Mouse (Mus musculus) activated CD4-positive, CD25-positive, alpha-beta regulatory T cell, adult 4 months (primary cell): ENCODE data around the gene Nxph3. TPM values are rescaled to one million over a fixed set of nuclear protein-coding genes. Genes with fewer than 3 reads are reported as not detected.

Experiments used
- ATAC-seq: one replicate; pipeline ENCODE4 v1.8.0; 2017
- polyA plus RNA-seq, 2 experiments: library from polyadenylated mRNA; unstranded; fragments of 100-300 nt; shearing (Covaris generic); gene quantifications; one replicate each; pipeline ENCODE4 v1.2.1; 2017

The Nxph3 gene
- polyA plus RNA-seq: not detected

DNA sequence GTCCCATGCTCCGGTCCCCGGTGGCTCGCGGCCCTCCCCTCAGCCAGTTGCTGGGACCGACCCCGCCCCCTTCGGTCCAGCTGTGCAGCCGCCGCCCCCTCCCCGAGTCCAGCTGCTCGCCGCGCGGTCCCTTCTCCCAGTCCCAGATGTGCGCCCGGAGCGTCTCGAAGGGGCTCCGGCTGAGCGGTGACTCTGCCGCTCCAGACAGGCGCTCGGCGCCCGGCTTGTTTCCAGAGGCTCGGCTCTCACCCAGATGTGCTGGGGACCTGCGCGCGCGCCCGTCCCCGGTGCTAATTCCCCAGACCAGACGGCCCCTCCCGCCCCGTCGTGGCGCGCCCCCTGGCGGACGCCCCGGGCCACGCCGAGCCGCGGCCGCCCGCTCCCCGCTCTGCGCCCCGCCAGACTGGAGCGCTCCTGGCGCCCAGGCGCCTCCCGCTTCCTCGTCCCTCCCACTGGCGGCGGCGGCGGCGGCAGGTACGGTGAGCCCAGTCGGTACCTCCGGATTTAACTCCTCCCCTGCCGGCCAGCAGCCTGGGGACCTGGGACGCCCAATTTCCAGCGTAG, at the start of gene Nxph3:
Gene Nxph3, minus strand, starts transcription at position 273 of the 564 bp plus-strand sequence.
- ATAC-seq: no peak

DNA sequence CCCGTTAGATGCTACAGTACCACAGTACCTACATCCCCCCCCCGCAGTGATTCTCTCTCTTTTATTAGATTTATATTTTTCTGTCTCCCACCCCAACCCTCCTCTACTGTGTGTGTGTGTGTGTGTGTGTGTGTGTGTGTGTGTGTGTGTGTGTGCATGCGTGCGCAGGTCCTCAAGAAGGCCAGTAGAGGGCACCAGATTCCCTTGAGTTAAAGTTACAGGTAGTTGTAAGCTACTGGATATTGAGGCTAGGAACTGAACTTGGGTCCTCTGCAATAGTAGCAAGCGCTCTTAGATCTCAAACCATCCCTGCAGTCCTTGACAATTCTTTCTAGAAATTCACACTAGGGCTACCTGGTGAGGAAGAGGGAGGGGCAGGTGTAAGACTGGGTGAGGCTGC, 49.5 kb upstream of the Nxph3 start:
- no peak for ATAC-seq

DNA sequence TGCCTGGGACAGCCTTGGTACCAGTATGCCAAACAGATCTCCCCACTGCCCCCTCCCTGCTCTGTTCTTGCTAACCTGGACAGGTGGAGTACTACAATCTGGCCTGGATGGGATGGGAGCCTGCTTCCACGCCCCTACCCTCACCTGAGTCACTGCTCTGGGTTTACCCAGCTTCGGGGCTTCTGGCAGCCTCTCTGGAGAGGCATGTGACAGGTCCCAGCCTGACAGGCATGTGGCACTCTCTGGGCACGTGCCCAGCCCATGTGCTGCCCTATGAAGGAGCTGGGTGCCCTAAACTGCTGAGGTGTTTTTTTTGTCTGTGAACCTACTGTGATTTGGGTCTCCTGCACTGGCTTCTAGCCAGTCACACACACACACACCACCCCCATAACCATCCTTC, 46.4 kb upstream of the Nxph3 start:
- no peak for ATAC-seq

DNA sequence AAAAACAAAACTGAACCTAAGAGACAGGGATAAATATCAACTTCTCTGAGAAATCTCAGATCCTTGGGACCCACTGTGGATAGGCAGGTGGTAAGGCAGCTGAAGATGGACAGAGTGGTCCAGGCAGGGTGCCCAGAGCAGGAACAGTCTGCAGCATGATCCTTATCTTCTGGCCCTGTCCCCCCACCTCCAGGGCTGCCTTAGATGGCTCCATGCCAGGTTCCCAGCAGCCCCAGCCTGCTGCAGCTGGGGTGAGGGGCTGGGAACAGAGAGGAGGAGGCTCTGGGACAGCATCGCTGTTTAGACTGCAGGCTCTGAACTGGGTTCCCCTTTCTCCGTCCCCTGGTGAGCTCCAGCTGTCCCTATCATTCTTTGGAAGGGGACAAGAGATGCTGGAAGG, 45.4 kb upstream of the Nxph3 start:
- no peak for ATAC-seq

DNA sequence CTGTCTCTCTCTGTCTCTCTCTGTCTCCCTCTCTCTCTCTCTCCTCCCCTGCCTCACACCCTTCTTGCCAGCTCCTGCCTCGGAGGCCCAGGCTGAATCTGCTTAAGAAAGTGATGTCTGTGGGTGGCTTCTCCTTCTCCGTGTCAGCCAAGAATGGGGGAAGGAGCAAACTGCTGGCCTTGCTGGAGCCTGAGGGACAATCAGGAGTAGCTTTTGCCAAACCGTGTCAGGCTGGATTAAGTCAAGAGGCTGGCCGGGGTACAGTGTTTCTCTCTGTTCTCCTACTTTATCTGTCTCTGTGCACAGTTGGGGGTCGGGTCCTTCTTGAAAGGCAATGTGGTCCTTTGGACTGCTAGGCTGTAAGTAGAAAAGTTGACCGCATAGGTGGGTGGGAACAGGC, 43.3 kb upstream of the Nxph3 start:
- no peak for ATAC-seq

DNA sequence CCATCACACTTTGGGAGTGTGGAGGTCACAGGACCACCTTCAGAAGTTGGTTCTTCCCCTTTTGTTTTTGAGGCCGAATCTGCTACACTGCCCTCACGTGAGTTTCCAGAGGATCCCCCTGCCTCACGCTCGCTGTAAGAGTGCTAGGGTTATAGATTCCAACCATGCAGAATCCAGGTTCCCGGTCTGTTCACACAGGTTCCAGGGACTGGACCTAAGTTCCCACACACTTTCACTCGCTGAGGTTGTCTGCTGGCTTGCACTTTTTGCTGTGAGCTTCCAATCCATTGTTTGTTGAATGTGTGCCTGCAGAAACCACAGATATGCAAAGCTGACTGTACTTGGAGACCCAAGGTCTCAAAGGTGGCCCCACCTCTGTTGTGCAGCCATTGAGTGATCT, 42.7 kb upstream of the Nxph3 start:
- ATAC-seq: no peak

DNA sequence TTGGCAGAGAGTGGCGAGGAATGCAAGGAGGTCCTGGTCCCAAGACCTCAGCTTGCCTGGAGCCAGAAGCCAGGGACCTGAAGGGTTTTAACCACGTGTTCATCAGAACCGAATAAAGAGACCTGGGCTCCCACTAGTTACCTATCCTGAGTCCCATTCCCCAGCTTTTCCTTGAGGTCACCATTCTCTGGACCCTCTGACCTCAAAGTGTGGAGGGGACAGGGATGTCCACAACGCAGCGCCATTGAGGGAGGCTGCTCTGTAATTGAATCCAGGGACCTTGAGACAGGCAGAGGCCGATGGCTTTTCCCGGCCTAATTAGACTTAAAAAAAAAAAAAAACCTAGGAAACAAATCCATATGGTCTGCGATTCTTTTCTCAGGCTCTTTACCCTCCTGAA, 40.9 kb upstream of the Nxph3 start:
- ATAC-seq: no peak

DNA sequence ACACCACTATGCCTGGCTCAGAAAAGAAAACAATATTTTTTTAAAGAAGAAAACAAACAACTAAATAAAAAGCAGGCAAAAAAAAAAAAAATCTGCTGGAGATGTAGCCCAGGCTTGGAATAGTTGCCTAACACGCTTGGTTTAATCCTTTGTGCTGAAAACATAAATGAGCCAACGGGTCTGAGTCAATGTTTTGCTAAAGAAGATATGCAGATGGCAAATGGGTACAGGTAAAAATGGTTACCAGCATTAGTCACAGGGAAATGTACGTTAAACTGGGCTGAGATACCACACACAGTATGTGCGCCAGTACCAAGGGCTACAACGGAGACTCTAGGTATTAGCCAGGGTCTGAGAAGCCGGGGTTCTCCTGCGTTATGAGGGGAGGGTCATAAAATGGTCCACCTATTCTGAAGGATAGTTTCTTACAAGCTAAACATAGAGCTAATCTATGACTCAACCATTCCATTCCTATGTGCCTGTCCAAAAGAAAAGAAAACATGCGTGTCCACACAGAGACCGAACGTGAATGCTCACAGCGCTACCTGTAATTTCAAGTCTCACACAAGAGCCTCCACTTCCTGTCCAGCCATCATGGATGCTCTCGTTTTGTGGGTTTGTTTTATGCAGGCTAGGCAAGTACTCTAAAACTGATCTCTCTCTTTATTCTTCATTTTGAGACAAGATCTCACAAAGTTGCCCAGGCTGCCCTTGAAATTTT, 36.1 kb upstream of the Nxph3 start:
- ATAC-seq: no peak

DNA sequence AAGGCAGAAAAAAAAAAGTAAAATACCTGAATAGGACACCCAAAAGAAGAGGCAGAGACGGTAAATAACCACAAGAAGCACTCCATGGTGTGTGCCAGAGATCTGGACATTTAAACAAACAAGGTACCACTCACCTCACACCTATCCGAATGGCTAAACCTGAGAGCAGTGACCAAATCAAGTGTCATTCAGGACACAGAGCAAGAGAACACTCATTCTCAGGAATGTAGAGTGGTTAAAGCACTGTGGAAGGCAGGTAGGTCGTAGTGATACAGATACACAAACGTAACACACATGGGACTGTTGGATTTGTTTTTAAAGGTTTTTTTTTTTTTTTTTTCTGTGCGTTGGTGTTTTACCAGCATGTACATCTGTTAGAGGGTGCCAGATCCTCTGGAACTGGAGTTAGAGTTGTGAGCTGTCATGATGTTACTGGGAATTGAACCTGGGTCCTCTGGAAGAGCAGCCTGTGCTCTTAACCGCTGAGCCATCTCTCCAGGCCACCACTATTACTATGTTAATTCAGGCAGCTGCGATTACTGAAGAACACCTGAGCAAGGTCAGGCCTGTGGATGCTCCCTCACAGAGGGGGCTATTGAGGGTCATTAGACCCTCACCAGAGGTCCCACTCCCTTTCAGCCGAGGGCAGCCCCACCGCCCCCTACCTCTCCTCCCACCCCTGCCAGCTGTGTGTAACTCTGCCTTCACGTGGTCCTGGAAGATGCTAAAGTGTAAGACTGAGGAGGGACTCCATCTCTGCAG, 31.8 kb upstream of the Nxph3 start:
- no peak for ATAC-seq

DNA sequence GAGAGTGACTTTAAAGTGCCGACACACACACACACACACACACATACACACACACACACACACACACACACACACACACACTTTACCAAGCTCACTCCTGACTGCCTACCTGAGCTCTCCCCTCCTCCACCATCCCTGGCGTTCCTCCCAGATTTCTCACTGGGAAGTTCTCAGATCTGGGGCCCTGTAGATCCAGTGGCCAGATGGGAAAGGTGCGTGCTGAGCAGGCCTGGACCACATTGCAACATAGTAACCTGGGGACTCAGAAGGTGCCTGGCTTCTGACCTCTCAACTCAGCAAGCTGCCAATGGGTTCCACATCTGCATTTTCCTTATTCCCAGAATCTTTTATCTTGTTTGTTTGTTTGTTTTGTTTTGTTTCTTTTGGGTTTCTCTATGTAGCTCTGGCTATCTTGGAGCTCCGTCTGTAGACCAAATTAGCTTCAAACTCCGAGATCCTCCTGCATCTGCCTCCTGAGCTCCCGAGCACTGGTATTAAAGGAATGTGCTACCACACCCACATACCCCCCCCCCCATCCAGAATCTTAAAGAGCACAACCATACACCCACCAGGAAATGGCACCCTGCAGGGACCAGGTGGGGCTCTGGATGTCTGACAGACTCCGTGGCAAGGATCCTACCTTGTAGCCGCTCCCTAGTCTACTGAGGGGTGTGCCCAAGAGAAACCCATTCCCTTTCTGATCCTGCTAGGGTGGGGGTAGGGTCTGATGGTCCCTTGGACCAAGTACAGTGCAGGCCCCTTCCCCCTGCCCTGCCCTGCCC, 30.4 kb upstream of the Nxph3 start:
- no peak for ATAC-seq

DNA sequence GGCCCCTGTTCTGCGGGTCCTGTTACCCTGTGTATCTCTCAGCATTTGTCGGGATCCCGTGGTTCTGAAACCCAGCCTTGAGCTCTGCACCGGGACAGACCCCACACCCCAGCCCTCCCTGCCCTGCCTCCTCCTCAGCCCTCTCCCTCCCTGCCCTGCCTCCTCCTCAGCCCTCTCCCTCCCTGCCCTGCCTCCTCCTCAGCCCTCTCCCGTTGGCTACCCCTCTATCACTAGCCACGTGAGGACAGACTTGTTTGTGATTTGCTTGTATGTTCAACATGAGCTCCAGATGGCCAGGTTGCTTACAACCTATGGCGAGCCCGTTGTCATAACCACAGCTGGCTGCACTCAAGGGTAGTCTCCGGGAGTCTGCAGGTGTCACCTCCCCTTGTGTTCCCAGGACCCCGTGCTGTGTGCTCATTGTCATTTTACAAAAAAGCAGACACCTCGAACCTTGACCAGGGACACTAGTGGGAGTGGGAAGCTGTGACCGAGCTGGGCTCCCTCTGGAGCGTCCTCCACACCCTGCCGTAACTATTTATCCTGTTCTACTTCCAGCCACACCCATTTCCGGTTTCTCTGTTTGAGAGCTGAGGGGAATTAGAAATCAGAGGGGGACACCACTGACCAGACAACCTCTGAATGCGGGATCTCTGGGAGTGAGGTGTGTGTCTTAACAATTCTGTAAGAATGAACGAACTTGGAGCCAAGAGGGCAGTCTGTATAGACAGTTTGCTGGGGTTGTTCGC, 26.4 kb upstream of the Nxph3 start:
- ATAC-seq: no peak

DNA sequence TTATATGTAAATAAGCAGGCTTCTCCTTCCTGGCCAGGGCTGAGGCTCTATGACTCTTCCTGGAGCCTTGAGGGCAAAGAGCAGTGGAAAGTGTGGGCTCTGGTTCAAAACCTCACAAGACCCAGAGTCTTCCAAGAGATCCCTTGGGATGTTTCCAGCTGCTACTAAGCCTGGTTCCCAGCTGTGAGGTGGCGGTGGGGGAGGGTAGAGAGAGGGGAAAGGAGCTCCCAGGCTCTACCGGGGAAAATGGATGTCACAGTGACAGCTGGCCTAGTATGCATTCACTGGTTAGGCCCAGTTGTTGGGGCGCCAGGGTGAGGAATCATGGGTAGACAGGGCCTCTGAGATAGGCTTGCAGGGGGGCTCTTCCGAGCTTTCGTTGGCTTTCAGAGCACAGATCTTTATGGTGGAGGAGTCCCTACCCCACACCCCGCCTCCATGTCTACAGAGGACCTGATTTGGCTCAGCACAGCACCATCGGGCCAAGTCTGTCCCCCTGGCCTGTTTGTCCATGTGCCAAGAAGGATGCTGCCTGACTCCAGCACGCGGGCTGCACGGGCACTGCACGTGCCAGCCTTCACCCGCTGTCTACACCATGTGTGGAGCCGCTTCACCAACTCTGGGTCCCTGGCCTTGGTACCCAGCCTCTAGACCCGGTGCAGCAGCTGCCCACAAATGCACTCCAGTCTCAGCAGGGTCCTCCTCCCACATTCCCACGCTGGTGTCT, 24.2 kb upstream of the Nxph3 start:
- no peak for ATAC-seq

DNA sequence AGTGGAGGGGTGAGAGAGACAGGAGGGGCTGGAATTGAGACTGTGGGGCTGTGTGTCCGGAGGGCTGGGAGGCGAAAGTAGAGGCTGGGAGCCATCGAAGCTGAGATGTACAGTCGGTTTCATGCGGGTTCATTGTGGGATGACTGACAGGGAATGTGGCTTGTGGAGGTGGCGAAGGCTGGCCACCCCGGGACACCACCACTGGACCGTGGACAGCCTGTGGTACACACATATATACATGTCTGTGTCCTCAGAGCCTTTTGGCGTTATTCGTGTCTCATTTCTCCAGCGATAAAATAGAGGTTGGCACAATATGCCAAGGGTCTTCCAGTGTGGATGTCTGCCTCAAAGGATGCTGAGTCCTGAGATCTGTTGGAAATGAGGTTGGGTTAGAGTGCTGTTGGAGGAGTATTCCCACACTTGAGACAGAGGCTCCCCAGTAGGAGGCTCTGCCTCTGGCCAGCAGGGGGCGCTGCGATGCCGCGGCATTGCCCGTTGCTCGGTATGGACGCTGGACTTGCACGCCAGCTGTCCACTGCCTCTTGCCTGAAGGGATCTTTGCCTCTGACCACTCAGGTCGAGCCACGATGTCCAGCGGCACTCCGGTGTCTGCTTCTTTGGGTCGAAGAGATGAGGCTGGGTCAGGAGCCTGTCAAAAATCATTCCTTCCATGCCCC, 19.3 kb upstream of the Nxph3 start:
- ATAC-seq: no peak

DNA sequence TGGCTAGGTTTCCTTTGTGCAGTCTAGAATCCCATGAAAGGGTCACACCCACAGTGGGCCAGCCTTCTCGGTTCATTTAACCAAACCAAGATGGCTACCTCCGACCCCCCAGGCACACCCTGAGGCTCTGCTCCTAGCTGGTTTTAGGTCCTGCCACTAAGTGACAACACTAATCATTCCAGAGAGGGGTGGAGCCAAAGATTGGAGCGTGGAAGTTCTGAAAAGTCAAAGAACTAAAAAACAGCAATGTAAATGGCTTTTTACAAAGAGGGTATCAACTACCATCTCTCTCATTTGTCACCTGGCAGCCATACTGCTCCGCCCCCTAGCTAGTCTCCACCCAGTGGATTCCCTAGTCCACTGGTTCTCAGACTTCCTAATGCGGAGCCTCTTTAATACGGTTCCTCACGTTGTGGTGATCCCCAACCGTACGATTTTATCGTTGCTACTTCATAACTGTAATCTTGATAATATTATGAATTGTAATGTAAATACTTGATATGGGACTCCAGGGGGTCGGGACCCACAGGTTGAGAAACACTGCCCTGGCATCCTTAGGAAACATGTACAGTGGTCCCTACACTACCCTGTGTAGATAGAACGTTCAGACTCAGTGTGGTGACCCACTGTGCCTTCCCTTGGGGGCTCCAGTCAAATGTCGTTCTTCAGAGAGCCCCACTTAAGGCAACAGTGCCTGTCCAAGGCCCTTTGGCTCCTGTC, 18.1 kb upstream of the Nxph3 start:
- no peak for ATAC-seq

DNA sequence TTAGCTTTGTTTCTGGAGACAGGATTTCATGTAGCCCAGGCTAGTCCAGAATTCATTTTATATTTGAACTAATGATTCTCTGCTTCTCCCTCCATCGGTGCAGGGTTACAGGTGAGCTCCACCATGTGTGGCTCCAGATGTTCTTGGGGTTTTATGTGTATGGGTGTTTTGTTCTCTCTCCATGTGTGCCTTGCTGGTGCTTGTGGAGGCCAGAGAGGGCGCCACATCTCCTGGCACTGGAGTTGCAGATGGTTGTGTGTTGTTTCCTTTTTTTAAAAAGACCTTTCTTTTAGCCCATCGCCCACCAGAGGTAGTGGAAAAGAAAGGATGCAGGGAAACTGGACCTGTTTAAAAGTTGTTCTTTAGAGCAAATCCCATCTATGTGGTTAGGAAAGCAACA, 13.9 kb upstream of the Nxph3 start:
- ATAC-seq: no peak

DNA sequence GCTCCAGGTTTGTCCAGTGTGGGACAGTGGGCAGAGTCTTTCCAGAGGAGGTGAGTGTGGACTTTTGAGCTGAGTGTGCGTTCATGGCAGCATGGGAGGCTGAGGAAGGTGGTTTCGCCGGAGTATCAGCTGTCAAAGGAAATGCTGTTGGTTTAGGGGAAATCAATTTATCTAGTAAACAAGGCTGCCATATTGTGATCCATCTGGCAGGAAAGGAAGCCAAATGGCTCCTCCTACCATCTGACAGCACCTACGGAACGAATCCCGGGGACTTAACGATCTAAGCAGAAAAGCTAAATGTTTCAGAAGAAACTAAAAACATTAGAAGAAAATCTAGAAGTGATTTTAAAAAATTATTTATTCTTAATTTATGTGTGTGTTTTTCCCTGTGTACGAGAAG, 12.9 kb upstream of the Nxph3 start:
- ATAC-seq: no peak

DNA sequence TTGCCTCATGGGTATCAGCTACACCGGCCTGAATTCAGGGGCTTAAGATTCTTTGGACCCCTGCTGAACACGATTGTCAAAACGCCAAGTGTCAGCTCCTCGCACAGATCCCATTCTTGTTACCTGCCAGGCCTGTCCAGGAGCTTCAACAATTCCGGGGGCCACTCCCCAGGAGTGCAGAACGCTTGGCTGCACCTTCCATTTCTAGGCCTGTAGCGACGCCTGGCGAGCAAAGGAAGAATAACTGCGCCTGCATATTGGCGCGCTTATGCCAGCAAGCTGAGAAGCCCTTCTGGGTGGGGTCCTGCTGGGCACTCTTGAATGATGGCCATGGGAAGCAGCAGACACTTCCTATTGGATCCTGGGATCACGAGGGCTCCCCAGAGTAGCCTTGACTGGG, 7.2 kb upstream of the Nxph3 start:
- no peak for ATAC-seq

DNA sequence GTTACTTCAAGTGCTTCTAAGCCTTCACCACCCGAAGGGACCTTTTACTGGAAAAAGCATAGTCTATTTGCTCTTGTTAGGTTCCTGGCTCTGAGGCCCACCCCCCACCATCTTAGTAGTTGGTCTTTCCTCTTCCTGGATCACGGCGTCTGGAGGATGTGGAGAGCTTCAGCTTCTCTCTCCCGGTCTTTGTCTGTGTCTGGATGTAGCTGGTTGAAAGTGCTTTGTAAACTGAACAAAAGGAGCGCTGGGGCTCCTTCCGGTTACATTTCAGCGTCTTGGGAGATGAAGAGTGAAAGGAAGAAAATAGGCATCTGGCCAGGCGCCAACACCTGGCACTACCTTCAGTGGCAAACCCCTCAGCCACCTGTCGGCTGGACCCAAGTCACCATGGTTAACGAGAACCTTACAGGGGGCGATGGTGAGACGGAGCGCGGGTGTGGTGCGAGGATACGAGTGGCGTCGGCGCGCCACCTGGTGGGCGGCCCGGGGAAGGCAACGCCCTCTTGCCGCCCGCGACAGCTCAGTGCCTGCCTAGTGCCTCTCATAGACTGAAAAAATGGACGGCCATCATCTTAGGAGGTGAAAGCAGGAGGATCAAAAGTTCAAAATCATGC, 6.2 kb upstream of the Nxph3 start:
- ATAC-seq: peak; percentile 85

DNA sequence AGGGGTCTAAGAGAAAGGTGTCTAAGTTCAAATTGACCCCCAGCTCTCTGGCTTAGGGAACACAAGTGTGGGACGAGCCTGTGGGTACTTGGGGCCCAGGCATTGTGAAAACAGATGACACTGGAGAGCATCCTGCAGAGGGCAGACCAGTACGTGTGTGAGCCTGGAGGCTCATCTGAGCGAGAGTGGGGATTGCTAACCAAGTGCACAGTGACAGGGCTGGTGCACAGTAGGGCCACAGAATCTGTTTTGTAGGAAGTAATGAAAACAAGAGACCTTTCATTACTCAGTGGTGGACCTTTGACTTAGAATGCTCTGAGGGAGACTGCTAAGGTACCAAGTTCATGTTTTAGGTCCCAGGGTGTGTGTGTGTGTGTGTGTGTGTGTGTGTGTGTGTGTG, 5.6 kb upstream of the Nxph3 start:
- no peak for ATAC-seq

DNA sequence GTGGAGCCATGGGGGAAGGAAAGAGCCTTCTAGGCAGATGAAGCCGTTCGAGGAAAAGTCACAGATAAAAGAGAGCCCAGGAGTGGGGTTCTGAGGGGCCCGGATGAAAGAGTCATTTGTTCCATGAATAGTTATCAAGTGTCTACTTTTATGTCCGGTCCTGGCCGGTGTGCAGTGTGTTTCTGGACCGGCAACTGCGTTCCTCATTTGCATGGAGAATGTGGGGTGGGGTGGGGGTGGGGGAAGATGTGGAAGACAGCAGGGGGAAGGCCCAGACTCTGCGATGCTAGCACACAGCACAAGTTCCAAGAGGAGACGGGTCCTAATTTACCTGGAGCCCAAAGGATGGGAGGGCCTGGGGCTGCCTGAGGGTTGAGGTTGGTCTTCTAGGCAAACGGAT, 4.9 kb upstream of the Nxph3 start:
- ATAC-seq: no peak
